Mouse (Mus musculus): ENCODE measurements around the gene Stx3.

Stx3 gene

DNA sequence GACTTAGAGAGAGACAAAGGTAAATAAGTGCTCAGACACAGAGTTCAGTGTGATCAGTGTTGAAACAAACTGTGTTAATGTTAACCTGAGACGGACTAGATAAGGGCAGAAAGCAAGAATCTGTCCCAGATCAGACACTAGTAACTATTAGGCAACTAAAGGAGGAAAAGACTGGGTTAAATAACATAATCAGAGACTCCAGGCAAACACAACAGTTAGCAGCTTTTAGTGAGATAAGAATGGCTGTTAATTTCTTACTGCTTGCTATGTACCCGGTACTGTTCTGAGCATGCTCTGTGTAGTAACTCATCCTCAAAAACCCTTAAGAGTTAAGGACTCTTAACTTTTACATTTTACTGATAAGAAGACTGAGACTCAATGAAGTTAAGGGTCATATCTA lies 93.3 kb downstream of the Stx3 start:
- no peak for DNase-seq (ENCODE audit: low spot score)
